ENCODE assay signal across 8 mouse cellular contexts in the genomic region with DNA sequence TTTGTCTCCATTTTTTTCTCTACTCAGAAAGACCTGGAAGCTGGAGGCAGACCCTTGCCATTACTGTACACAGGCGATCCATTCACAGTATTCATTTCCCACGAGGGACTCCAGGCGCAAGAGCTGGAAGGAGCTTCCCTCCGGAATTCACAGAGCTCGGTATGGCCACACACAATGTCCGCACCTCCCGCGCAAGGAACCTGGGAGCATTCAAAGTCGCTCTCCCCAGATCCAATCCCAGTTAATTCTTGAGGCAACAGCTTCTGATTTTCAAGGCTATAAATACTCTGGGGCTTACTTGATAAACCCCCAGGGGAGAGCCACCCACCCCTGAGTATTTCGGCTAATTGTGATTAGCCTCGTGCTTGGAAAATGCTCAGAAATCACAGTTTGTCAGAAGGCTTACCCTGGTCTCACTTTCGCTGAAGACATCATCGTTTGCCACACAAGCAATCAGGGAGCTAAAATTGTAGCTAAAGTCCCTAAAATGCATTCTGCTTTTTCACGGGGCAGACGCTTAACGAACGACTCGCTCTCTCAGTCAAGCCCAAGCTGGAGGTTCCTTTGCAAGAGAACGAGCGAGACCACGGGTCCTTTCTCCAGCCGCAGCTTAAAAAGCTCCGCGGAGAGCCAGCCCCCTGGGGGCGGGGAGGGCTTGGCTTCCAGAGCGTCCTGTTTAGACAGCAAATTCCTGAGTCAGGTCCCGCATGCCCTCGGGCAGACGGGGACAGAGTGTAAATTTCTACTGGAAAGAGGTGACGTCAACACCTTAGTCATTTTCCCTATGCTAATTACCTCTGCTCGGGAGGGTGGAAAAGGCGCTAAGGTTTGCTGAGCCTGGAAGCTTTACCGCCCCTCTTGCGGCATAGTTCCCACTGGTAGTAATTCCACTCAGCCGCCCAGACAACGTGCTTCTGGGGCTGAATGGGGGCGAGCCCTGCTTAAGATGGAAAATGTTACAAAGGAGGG. TPM values are rescaled to one million over a fixed set of nuclear protein-coding genes. Genes with fewer than 3 reads are reported as not detected.
DNase-seq lines count a peak whose midpoint lies in the region; ATAC-seq and TF ChIP-seq lines count a peak whose summit lies in the region.

No protein-coding gene starts in this region.

- peak overlapping the region; percentile 54 for H3K4me3 ChIP-seq in brown adipose tissue, adult 24 weeks (ENCODE audit: insufficient read depth, low read depth, low read length)
- H3K4me3 ChIP-seq in forebrain, embryonic 12.5 days (replicated peaks): peak overlapping the region; percentile 37
- H3K4me3 ChIP-seq in heart, embryonic 15.5 days: peak overlapping the region; percentile 53
- H3K4me3 ChIP-seq in liver, embryonic 11.5 days (ENCODE audit: low read depth, low read length): peak overlapping the region; percentile 37
- H3K4me3 ChIP-seq in myocyte: peak overlapping the region; percentile 14

- H3K9ac ChIP-seq in forebrain, embryonic 12.5 days: peak overlapping the region; percentile 56
- peak overlapping the region; percentile 64 for H3K9ac ChIP-seq in heart, embryonic 15.5 days
- H3K9ac ChIP-seq in liver, embryonic 11.5 days (ENCODE audit: low read depth, low read length): peak overlapping the region; percentile 39

- WGBS in forebrain, embryonic 12.5 days: under 1% methylated on average over 37 of the region's 37 CpGs
- WGBS in heart, embryonic 15.5 days: under 1% methylated on average over 37 of the region's 37 CpGs
- WGBS in liver, embryonic 11.5 days: 1% methylated on average over 37 of the region's 37 CpGs

- H3K27ac ChIP-seq in brown adipose tissue, adult 24 weeks (replicated peaks; ENCODE audit: low read depth, low read length): peak overlapping the region; percentile 84
- peak overlapping the region; percentile 75 for H3K27ac ChIP-seq in forebrain, embryonic 12.5 days
- H3K27ac ChIP-seq in heart, embryonic 15.5 days: peak overlapping the region; percentile 91
- 0 out of 2 replicates have a peak overlapping the region, but pooled peaks have one; percentile 22 for H3K27ac ChIP-seq in liver, embryonic 11.5 days (ENCODE audit: low read depth, low read length)

- H3K36me3 ChIP-seq in forebrain, embryonic 12.5 days (replicated peaks): peaks cover 20% of the 10 kb centered on the region
- peaks cover 16% of the 10 kb centered on the region for H3K36me3 ChIP-seq in heart, embryonic 15.5 days
- H3K36me3 ChIP-seq in liver, embryonic 11.5 days (ENCODE audit: control insufficient read depth, insufficient read depth, low read length): peaks cover 10% of the 10 kb centered on the region
- H3K36me3 ChIP-seq in myocyte (ENCODE audit: control insufficient read depth, insufficient read depth): peaks cover 4% of the 10 kb centered on the region

- peak overlapping the region; percentile 76 for H3K4me2 ChIP-seq in forebrain, embryonic 12.5 days
- peak overlapping the region; percentile 67 for H3K4me2 ChIP-seq in heart, embryonic 15.5 days
- peak overlapping the region; percentile 71 for H3K4me2 ChIP-seq in liver, embryonic 11.5 days
- peak overlapping the region; percentile 97 for H3K4me2 ChIP-seq in myocyte (ENCODE audit: low read depth)

- peak; percentile 18 for DNase-seq in CD4-positive helper T cell, adult 2 months (ENCODE audit: low read depth, low spot score)
- peak; percentile 95 for DNase-seq in kidney, postnatal 10 days
- DNase-seq in liver, embryonic 11.5 days (ENCODE audit: low spot score): peak; percentile 76
- peak; percentile 88 for DNase-seq in testis, postnatal 10 days (ENCODE audit: low spot score)

- TF ChIP-seq POLR2A in myocyte (IDR thresholded peaks at IDR 0.05; ENCODE audit: insufficient read length, low read depth): no peak

- H3K27me3 ChIP-seq in forebrain, embryonic 12.5 days: peaks cover 21% of the 10 kb centered on the region; the same call in 1 of the 2 replicates
- H3K27me3 ChIP-seq in heart, embryonic 15.5 days: no peaks in the 10 kb centered on the region
- H3K27me3 ChIP-seq in liver, embryonic 11.5 days (replicated peaks; ENCODE audit: control insufficient read depth, insufficient read depth, low read length): peaks cover 25% of the 10 kb centered on the region
- no peaks in the 10 kb centered on the region for H3K27me3 ChIP-seq in myocyte (ENCODE audit: control insufficient read depth, insufficient read depth, insufficient read length)

- peaks cover 21% of the 10 kb centered on the region for H3K4me1 ChIP-seq in brown adipose tissue, adult 24 weeks (ENCODE audit: control insufficient read depth, insufficient read depth, insufficient read length, low read length)
- peaks cover 50% of the 10 kb centered on the region for H3K4me1 ChIP-seq in forebrain, embryonic 12.5 days
- peaks cover 63% of the 10 kb centered on the region for H3K4me1 ChIP-seq in heart, embryonic 15.5 days (replicated peaks)
- peaks cover 15% of the 10 kb centered on the region; the same call in 1 of the 2 replicates for H3K4me1 ChIP-seq in liver, embryonic 11.5 days (replicated peaks; ENCODE audit: control insufficient read depth, insufficient read depth, low read length)

- H3K9me3 ChIP-seq in forebrain, embryonic 12.5 days: no peaks in the 10 kb centered on the region
- H3K9me3 ChIP-seq in heart, embryonic 15.5 days (replicated peaks): no peaks in the 10 kb centered on the region
- no peaks in the 10 kb centered on the region for H3K9me3 ChIP-seq in liver, embryonic 11.5 days (ENCODE audit: control insufficient read depth, low read length)

- ATAC-seq in forebrain, embryonic 12.5 days (ENCODE audit: low FRiP score): peak; percentile 90
- ATAC-seq in heart, embryonic 15.5 days (replicated peaks; ENCODE audit: insufficient number of reproducible peaks, insufficient read depth, low FRiP score, low read depth): peak; percentile 88
- ATAC-seq in liver, embryonic 11.5 days (replicated peaks; ENCODE audit: low FRiP score): peak; percentile 69

- H3ac ChIP-seq in myocyte (ENCODE audit: control insufficient read depth, insufficient read length): no peak overlapping the region

- no peaks in the 10 kb centered on the region for H3K79me2 ChIP-seq in myocyte (ENCODE audit: control insufficient read depth, insufficient read depth)

TF ChIP-seq in myocyte, 11 proteins besides CTCF, POLR2A, EP300 and RAD21:
- TF ChIP-seq MYOG (IDR thresholded peaks at IDR 0.05; ENCODE audit: control insufficient read depth in 1 of 3, insufficient read depth in 1 of 3, insufficient read length in 2 of 3, low read depth in 2 of 3) (no peak), SRF (IDR thresholded peaks at IDR 0.05; ENCODE audit: control insufficient read depth, insufficient read length, low read depth) (no peak), POLR2AphosphoS2 (IDR thresholded peaks at IDR 0.05; ENCODE audit: insufficient read length, low read depth) (no peak), MYOD1 (IDR thresholded peaks at IDR 0.05; ENCODE audit: control insufficient read depth in 1 of 3, insufficient read length in 2 of 3, low read depth in 2 of 3) (no peak), TCF12 (IDR thresholded peaks at IDR 0.05; ENCODE audit: insufficient read depth, poor library complexity, severe bottlenecking) (no peak), USF1 (IDR thresholded peaks at IDR 0.05; ENCODE audit: low read depth) (no peak), MAX (IDR thresholded peaks at IDR 0.05; ENCODE audit: low read depth) (no peak)

RNA-seq across cellular contexts. Expression of a gene that starts 40.5 kb away (rescaled TPM):
- polyA plus RNA-seq in brown adipose tissue, adult 24 weeks (2012; ENCODE audit: insufficient read depth, insufficient read length, missing spikeins): not detected in 2 replicates
- polyA plus RNA-seq in forebrain, embryonic 12.5 days (2016; fragmentation: Nextera tagmentation; extraction: Ambion mirVana): 0.26 TPM in 1 of 2 replicates, not detected in the other
- polyA plus RNA-seq in heart, embryonic 15.5 days (2015; fragmentation: Nextera tagmentation; extraction: Ambion mirVana): 120 and 162 TPM in 2 replicates
- 0.05 TPM in 1 of 2 replicates, not detected in the other for polyA plus RNA-seq in liver, embryonic 11.5 days (2014; fragmentation: Nextera tagmentation; extraction: Ambion mirVana)
- not detected for polyA plus RNA-seq in myocyte (2012; fragmentation: generic; extraction: Trizol)

Comparison
In these comparisons a context has a peak if more than half of its experiments do, and no peak if none do; other contexts are left out.
1. Peak in every context shown above with its lines: DNase-seq, ATAC-seq, H3K4me3 ChIP-seq and H3K27ac ChIP-seq.
2. DNase-seq: peak in every context shown above with its lines; median percentile 95 in kidney, postnatal 10 days; 88 in testis, postnatal 10 days; 76 in liver, embryonic 11.5 days; 18 in CD4-positive helper T cell, adult 2 months.
3. H3K27ac ChIP-seq: peak in every context shown above with its lines; median percentile 91 in heart, embryonic 15.5 days; 84 in brown adipose tissue, adult 24 weeks; 75 in forebrain, embryonic 12.5 days; 22 in liver, embryonic 11.5 days.
4. RNA of a gene that starts 40.5 kb away (polyA plus RNA-seq): 120 to 162 TPM in heart, embryonic 15.5 days; 0.26 TPM in forebrain, embryonic 12.5 days, 0.05 TPM in liver, embryonic 11.5 days, not detected in brown adipose tissue, adult 24 weeks and not detected in myocyte (single experiment); every median in the first group is over 10 times any median in the second.